Mouse (Mus musculus) B cell, adult 62 days (primary cell): Measurements from ENCODE around the gene Baiap3. TPM values are rescaled to one million over a fixed set of nuclear protein-coding genes. Genes with fewer than 3 reads are reported as not detected.

Source experiments
- total RNA-seq: library from RNA; stranded (reverse); gene quantifications from 4 replicates; pipeline ENCODE4 v1.2.4, GENCODE M21; 2023

The Baiap3 gene
- total RNA-seq, result 0.98 to 1.9 TPM (median 1.2 TPM) in 4 replicates

DNA sequence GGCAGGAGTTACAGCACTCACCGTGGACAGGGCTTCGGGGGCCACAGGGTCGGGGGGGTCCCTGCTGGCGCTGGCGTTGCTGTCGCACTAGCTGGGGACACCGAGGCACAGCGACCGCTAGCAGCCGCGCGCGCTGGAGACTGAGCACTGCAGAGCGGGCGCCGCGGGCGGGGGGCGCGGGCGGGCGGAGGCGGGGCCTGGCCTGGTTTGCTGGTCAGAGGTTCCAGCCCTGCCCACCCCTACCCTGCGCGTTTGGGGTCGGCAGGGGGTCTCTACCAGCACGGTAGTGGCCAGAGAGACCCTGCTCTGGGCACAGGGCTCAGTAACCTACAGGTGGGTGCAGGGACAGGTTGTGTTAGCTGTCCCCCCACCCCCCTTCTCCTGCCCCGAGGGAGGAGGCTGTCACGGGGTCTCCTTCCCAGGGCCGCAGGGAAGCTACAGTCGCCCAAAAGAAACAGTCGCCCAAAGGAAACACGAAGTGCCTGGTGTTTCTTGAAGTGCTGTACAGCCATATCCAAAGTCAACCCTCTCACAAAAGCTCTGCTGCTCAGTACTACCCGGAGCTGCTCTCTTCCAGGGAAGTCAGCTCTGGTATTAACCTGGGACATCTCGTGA is at the start of gene Baiap3:
Baiap3 (minus strand) TSS at position 225 of the 615 bp plus-strand sequence.

DNA sequence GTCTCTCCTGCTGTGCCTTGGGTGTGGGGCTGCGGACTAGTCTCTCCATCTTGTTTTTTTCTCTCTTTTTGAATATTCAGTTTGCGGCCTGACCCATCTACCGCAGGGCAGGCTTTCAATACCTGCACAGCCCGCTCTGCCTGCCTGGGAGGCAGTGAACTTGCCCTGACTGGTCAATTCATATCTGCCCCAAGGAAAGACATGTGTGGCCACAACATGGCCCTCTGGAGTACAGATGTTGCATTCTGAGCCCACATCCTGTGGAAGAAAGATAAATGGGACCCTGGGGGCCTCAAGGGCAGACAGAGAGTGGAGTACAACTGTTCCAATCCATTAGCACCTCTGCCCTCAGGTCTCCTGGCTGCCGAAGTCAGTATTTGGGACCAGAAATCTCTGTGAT is 41.9 kb upstream of the Baiap3 start, which contains the start of gene Prss34:
Prss34 (plus strand) TSS at position 301 of the 400 bp plus-strand sequence.

DNA sequence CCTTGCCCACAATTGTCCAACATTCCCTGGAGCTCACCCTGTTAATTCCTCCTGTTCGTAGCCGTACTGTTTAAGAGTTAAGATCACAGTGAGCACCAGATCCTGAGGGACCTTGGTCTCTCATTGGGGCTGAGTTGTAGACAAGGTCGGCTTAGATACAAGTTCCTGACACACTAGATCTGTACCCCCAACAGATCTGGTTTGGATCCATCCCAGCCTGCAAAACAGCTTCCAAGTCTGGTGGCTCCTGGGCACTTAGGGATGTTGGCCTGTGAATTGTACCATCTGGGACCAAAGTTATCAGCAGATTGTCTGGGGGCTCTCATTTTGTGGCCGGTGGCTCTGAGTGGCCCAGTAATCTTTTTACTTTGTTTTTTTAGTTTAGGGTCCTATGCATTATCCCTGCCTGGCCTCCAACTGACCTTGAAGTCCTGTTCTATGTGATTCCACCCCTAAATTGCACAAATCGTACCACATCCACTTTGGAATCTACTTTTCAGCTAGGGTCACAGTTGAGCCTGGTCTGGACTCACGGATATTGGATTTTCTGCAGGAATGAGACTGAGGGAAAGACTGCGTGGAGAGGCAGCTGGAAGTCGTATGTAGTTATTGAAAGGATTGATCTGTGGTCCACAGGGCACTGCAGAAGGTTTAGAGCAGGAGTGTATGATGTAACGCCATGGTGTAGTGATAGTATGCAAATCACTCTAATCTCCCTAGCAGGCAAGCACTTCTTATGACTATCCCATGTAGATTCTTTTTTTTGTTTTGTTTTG is 18.6 kb upstream of the Baiap3 start, which contains the start of gene Ube2i:
Ube2i (minus strand) TSS at position 52 of the 776 bp plus-strand sequence.

DNA sequence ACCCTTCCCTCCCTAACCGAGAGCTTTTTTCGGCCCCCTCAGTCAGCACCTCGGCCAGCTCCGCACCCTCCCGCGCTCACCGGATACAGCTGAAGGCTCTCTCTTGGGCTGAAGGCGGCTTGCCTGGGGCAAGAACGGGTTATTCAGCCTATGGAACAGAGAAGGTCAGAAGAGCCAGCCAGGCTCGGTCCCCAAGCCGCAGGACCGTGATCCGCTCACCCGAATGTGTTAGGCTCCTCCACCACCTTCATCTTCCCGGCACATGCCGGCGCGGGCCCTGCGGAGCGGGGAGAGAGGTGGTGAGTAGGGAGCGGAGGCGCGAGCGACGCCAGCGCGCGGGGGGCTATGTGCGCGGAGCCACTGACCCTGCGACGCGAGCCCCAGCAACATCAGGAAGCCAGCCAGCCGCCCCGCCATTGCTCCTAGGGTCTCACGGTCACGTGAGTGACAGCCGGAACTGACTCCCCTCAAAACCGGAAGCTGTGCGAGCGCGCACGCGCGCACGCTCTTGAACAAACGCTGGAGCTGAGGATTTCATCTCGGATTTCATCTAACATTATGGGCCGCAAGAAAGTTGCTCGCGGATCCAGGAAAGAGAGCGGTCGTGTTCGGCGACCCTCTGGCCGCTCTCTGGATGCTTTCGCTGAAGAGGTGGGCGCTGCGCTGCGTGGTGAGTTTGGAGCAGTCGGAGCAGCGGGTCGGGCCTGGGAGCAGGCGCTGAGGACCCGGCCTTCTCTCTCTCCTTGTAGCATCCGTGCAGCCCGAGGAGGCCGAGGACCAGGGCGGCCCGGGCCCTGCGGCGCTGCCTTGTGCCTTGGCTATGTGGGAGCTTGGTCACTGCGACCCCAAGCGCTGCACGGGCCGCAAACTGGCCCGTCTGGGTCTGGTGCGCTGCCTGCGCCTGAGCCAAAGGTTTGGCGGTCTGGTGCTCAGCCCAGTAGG is 16.2 kb downstream of the Baiap3 start, which contains the start of the genes Gnptg and Tsr3:
Gnptg (minus strand) TSS at position 430 of the 942 bp plus-strand sequence.
Tsr3 (plus strand) TSS at position 476 of the 942 bp plus-strand sequence.

Other genes with a start within 250 kb of the Baiap3 start
- 34.2 to 39.7 TPM (median 38.7 TPM) in 4 replicates for gene Cramp1l, start 240.6 kb downstream of the Baiap3 start, total RNA-seq
- gene Ift140, start 240.3 kb downstream of the Baiap3 start, total RNA-seq, result 65.2 to 73.5 TPM (median 69.5 TPM) in 4 replicates
- not detected in 4 replicates for gene Tmem204, start 172.8 kb downstream of the Baiap3 start, total RNA-seq
- gene Telo2, start 140.4 kb downstream of the Baiap3 start, total RNA-seq, result 30.7 to 41.3 TPM (median 35.3 TPM) in 4 replicates
- 0.39 TPM in 1 of 4 replicates, not detected in the others for gene Ptx4, start 135.6 kb downstream of the Baiap3 start, total RNA-seq
- 41.6 to 48.1 TPM (median 42.1 TPM) in 4 replicates for gene Clcn7, start 123.0 kb downstream of the Baiap3 start, total RNA-seq
- gene Ccdc154, start 93.9 kb downstream of the Baiap3 start, total RNA-seq, result 0.24 to 0.56 TPM in 2 of 4 replicates, not detected in the others
- not detected in 4 replicates for gene Gm38655, start 80.9 kb downstream of the Baiap3 start, total RNA-seq
- gene BC003965, start 71.8 kb downstream of the Baiap3 start, total RNA-seq, result 11.1 to 14.3 TPM (median 13.7 TPM) in 4 replicates
- gene Unkl, start 68.0 kb downstream of the Baiap3 start, total RNA-seq, result 35.4 to 49.4 TPM (median 36.7 TPM) in 4 replicates
- 25.2 to 29.1 TPM (median 27.6 TPM) in 4 replicates for gene Gnptg, start 16.2 kb downstream of the Baiap3 start, total RNA-seq
- 16.0 to 18.5 TPM (median 16.6 TPM) in 4 replicates for gene Tsr3, start 16.2 kb downstream of the Baiap3 start, total RNA-seq
- gene Ube2i, start 18.3 kb upstream of the Baiap3 start, total RNA-seq, result 456 to 465 TPM (median 462 TPM) in 4 replicates
- gene Prss34, start 42.0 kb upstream of the Baiap3 start, total RNA-seq, result not detected in 4 replicates
- gene Prss28, start 52.3 kb upstream of the Baiap3 start, total RNA-seq, result not detected in 4 replicates
- gene Prss29, start 62.3 kb upstream of the Baiap3 start, total RNA-seq, result not detected in 4 replicates
- gene Tpsab1, start 89.2 kb upstream of the Baiap3 start, total RNA-seq, result not detected in 4 replicates
- not detected in 4 replicates for gene Tpsb2, start 109.9 kb upstream of the Baiap3 start, total RNA-seq
- not detected in 4 replicates for gene Tpsg1, start 112.9 kb upstream of the Baiap3 start, total RNA-seq
- 5.0 to 7.9 TPM (median 6.0 TPM) in 4 replicates for gene Cacna1h, start 177.4 kb upstream of the Baiap3 start, total RNA-seq
- not detected in 4 replicates for gene Tekt4, start 198.3 kb upstream of the Baiap3 start, total RNA-seq
- gene Sstr5, start 240.9 kb upstream of the Baiap3 start, total RNA-seq, result not detected in 4 replicates